Mouse (Mus musculus): ENCODE data around the gene Gm12216.

Gene Gm12216

GRCm38 (mm10) chr11:53795813-53796212 is 63.2 kb downstream of the Gm12216 start:
- no peak for DNase-seq (ENCODE audit: low read depth)

GRCm38 (mm10) chr11:53794671-53795557 is 64.1 kb downstream of the Gm12216 start:
- no peak for DNase-seq (ENCODE audit: low read depth)

- DNase-seq (ENCODE audit: low read depth), result no peak
Observed at GRCm38 (mm10) chr11:53794015-53794414, 65.0 kb downstream of the Gm12216 start.

GRCm38 (mm10) chr11:53792986-53793385 is 66.1 kb downstream of the Gm12216 start:
- DNase-seq (ENCODE audit: low read depth), result no peak

GRCm38 (mm10) chr11:53789277-53789676 is 69.8 kb downstream of the Gm12216 start:
- DNase-seq (ENCODE audit: low read depth), result no peak

- DNase-seq (ENCODE audit: low read depth), result no peak
Observed at GRCm38 (mm10) chr11:53788196-53788595, 70.9 kb downstream of the Gm12216 start.

GRCm38 (mm10) chr11:53786058-53787031 is 72.7 kb downstream of the Gm12216 start:
- DNase-seq (ENCODE audit: low read depth), result no peak

- no peak for DNase-seq (ENCODE audit: low read depth)
Observed at GRCm38 (mm10) chr11:53785311-53785936, 73.6 kb downstream of the Gm12216 start.

GRCm38 (mm10) chr11:53783288-53783687 is 75.8 kb downstream of the Gm12216 start:
- DNase-seq (ENCODE audit: low read depth), result no peak

- no peak for DNase-seq (ENCODE audit: low read depth)
Observed at GRCm38 (mm10) chr11:53781964-53782363, 77.1 kb downstream of the Gm12216 start.

- no peak for DNase-seq (ENCODE audit: low read depth)
Observed at GRCm38 (mm10) chr11:53781201-53781775, 77.8 kb downstream of the Gm12216 start.

- DNase-seq (ENCODE audit: low read depth), result no peak
Observed at GRCm38 (mm10) chr11:53780262-53780661, 78.8 kb downstream of the Gm12216 start.

- no peak for DNase-seq (ENCODE audit: low read depth)
Observed at GRCm38 (mm10) chr11:53779808-53780207, 79.2 kb downstream of the Gm12216 start.

- DNase-seq (ENCODE audit: low read depth), result no peak
Observed at GRCm38 (mm10) chr11:53778455-53778854, 80.6 kb downstream of the Gm12216 start.

- DNase-seq (ENCODE audit: low read depth), result no peak
Observed at GRCm38 (mm10) chr11:53777736-53778135, 81.3 kb downstream of the Gm12216 start.

GRCm38 (mm10) chr11:53774659-53775255 is 84.3 kb downstream of the Gm12216 start:
- no peak for DNase-seq (ENCODE audit: low read depth)

- no peak for DNase-seq (ENCODE audit: low read depth)
Observed at GRCm38 (mm10) chr11:53773641-53774360, 85.3 kb downstream of the Gm12216 start.

GRCm38 (mm10) chr11:53773087-53773486 is 86.0 kb downstream of the Gm12216 start, which contains the start of gene Gm17334:
TSS of gene Gm17334 (minus strand) at chr11:53773187.
- no peak for DNase-seq (ENCODE audit: low read depth)

GRCm38 (mm10) chr11:53772536-53772935 is 86.5 kb downstream of the Gm12216 start:
- no peak for DNase-seq (ENCODE audit: low read depth)

- DNase-seq (ENCODE audit: low read depth), result no peak
Observed at GRCm38 (mm10) chr11:53771001-53771744, 87.9 kb downstream of the Gm12216 start.

All from fibroblast of lung, adult 2 months (primary cell).